Mouse (Mus musculus): ENCODE measurements around the gene S100a10. TPM values are rescaled to one million over a fixed set of nuclear protein-coding genes. Genes with fewer than 3 reads are reported as not detected.

S100a10 gene
- polyA plus RNA-seq, 1 experiment = 468 TPM

DNA sequence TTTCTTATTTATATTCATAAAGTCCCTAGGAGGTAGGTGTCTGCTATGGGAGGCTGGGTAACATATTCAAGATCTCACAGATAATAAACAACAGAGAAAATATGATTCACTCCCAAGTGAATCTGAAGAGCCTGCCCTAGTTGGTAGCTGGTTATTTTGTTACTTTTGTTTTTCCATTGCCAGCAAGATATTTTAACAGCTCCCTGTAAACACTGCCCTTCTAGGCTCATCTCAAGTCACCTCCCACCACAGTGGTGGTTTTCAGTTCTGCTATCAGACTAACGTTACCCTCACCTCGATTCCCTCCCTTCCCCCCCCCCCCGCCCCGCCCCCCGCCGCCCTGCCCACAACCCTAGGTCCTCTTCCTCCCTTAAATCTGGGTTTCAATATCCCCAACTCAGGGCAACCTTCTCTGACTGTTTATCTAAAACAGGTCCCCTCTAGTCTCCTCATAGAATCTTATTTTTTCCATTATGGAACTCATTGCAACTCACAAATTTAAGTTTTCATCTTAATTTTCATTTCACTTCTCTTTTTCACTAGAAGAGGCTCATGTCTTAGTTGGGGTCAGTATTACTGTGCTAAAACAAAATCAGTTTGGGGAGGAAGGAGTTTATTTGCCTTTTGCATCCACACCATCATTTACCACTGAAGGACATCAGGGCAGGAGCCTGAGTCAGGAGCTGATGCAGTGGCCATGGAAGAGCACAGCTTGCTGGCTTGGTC lies 6.2 kb upstream of the S100a10 start:
- TF ChIP-seq EP300 (IDR thresholded peaks at IDR 0.05; ENCODE audit: insufficient read depth, low read depth, low read length) (no peak), POLR2A (IDR thresholded peaks at IDR 0.05; ENCODE audit: insufficient read depth, low read length) (no peak), CTCF (IDR thresholded peaks at IDR 0.05; ENCODE audit: low read depth, low read length) (no peak)
- Histone ChIP-seq H3K9me3 (replicated peaks; ENCODE audit: control insufficient read depth, insufficient read depth, low read length, poor library complexity, severe bottlenecking) (no peaks in the 10 kb centered on the region; the same call in 1 of the 2 replicates), H3K36me3 (ENCODE audit: control insufficient read depth, insufficient read depth, low read length, poor library complexity, severe bottlenecking) (no peaks in the 10 kb centered on the region), H3K9ac (ENCODE audit: low read depth, poor library complexity, severe bottlenecking) (no peak overlapping the region), H3K27me3 (ENCODE audit: control insufficient read depth, insufficient read depth, low read length, poor library complexity, severe bottlenecking) (no peaks in the 10 kb centered on the region), H3K4me3 (ENCODE audit: low read depth, low read length) (no peak overlapping the region), H3K4me1 (ENCODE audit: control insufficient read depth, insufficient read depth, low read length) (no peaks in the 10 kb centered on the region), H3K27ac (ENCODE audit: insufficient read depth, low read length) (no peak overlapping the region)

DNA sequence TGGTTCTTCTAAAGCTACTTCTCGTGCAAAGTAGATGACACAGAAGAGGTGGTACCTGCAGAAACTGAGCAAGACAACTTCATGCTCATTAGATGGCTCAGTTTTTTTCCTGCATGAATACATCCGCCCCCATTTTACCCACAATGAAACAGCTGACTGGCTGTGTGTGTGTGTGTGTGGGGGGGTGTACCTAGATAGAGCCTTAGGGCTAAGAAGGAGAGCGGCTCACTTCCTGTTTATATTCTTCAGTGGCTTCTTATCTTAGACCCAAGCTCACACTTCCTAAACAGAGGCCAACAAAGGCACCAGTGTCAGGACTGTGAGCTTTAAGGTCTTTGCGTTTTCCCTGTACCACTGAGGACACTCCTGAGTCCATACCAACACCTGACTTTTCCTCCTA lies 4.9 kb upstream of the S100a10 start:
- TF ChIP-seq POLR2A (IDR thresholded peaks at IDR 0.05; ENCODE audit: insufficient read depth, low read length) (no peak), EP300 (IDR thresholded peaks at IDR 0.05; ENCODE audit: insufficient read depth, low read depth, low read length) (no peak), CTCF (IDR thresholded peaks at IDR 0.05; ENCODE audit: low read depth, low read length) (no peak)
- no peaks in the 10 kb centered on the region for H3K9me3 ChIP-seq (replicated peaks; ENCODE audit: control insufficient read depth, insufficient read depth, low read length, poor library complexity, severe bottlenecking)
- no peaks in the 10 kb centered on the region for H3K27me3 ChIP-seq (ENCODE audit: control insufficient read depth, insufficient read depth, low read length, poor library complexity, severe bottlenecking)
- H3K27ac ChIP-seq (ENCODE audit: insufficient read depth, low read length) = no peak overlapping the region
- no peak overlapping the region for H3K9ac ChIP-seq (ENCODE audit: low read depth, poor library complexity, severe bottlenecking)
- no peaks in the 10 kb centered on the region for H3K4me1 ChIP-seq (ENCODE audit: control insufficient read depth, insufficient read depth, low read length)
- H3K36me3 ChIP-seq (ENCODE audit: control insufficient read depth, insufficient read depth, low read length, poor library complexity, severe bottlenecking) = no peaks in the 10 kb centered on the region
- H3K4me3 ChIP-seq (ENCODE audit: low read depth, low read length) = no peak overlapping the region

DNA sequence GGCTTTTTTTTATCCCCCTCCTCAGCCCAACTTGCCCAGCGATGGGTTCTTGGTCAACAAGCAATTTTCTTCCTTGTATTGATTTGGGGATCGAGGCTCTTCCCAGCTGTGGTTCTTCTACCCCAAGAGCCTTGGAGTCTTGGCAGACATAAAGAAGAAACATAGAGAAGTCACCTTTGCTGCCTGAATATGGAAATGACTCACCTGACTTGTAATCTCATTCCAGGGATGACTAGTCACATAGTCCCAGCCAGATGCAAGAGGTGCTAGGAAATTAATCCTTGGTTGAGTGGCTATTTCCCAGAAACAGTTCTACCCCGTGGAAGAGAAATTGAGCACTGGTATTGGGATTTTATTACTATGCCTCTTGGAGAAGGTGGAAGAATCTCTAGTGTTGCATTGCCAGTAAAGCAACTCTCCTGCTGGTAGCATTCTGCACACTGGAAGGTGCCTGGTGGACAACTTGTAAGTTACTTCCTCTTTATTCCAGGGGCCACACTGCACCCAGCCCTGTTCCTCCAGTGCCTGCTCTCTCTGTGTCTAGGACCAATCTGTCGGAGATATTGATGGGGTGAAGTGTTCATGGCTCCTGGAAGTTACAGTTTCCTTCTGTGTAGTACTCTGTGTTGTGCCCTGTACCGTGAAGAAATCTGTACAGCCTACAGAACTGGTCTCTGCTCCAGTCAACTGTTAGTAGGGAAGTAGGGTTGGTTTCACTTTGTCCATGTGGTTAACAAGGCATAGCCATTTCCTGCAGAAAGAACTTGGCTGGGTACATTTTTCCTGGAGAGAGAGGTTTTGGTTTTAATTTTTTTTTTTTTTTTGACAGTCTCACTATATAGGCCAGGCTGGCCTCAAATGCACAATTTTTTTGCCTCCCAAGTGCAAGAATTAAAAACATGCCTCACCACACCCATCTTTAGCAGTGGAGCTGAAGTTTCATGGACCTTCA lies 2.7 kb upstream of the S100a10 start:
- H3K27me3 ChIP-seq (ENCODE audit: control insufficient read depth, insufficient read depth, low read length, poor library complexity, severe bottlenecking) = no peaks in the 10 kb centered on the region
- peaks cover 4% of the 10 kb centered on the region for H3K4me1 ChIP-seq (ENCODE audit: control insufficient read depth, insufficient read depth, low read length)
- no peak overlapping the region for H3K4me3 ChIP-seq (ENCODE audit: low read depth, low read length)
- H3K9ac ChIP-seq (ENCODE audit: low read depth, poor library complexity, severe bottlenecking) = no peak overlapping the region
- TF ChIP-seq POLR2A (IDR thresholded peaks at IDR 0.05; ENCODE audit: insufficient read depth, low read length) (no peak), EP300 (IDR thresholded peaks at IDR 0.05; ENCODE audit: insufficient read depth, low read depth, low read length) (no peak), CTCF (IDR thresholded peaks at IDR 0.05; ENCODE audit: low read depth, low read length) (no peak)
- no peaks in the 10 kb centered on the region for H3K36me3 ChIP-seq (ENCODE audit: control insufficient read depth, insufficient read depth, low read length, poor library complexity, severe bottlenecking)
- no peaks in the 10 kb centered on the region for H3K9me3 ChIP-seq (replicated peaks; ENCODE audit: control insufficient read depth, insufficient read depth, low read length, poor library complexity, severe bottlenecking)
- no peak overlapping the region for H3K27ac ChIP-seq (ENCODE audit: insufficient read depth, low read length)

DNA sequence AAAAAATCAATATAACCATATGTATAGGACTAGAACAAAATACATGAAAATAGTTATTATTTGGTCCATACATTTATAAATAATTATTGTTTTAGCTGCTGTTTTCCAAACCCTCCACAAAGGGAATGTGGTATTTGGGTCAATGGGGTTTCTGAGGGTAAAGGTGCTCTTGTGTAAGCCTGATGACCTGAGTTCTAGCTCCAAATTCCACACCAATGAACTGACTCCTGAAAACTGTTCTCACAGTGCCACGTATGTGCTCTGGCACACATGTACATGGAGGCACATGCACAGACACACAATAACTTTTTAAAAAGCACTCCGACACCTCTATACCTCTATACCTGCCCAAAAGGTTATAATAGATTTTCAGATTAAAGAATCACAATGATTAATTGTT lies 1.6 kb upstream of the S100a10 start:
- no peaks in the 10 kb centered on the region for H3K36me3 ChIP-seq (ENCODE audit: control insufficient read depth, insufficient read depth, low read length, poor library complexity, severe bottlenecking)
- TF ChIP-seq POLR2A (IDR thresholded peaks at IDR 0.05; ENCODE audit: insufficient read depth, low read length) (no peak), CTCF (IDR thresholded peaks at IDR 0.05; ENCODE audit: low read depth, low read length) (no peak), EP300 (IDR thresholded peaks at IDR 0.05; ENCODE audit: insufficient read depth, low read depth, low read length) (no peak)
- no peak overlapping the region for H3K27ac ChIP-seq (ENCODE audit: insufficient read depth, low read length)
- H3K4me1 ChIP-seq (ENCODE audit: control insufficient read depth, insufficient read depth, low read length) = peaks cover 5% of the 10 kb centered on the region
- no peak overlapping the region for H3K9ac ChIP-seq (ENCODE audit: low read depth, poor library complexity, severe bottlenecking)
- H3K4me3 ChIP-seq (ENCODE audit: low read depth, low read length) = no peak overlapping the region
- H3K27me3 ChIP-seq (ENCODE audit: control insufficient read depth, insufficient read depth, low read length, poor library complexity, severe bottlenecking) = no peaks in the 10 kb centered on the region
- H3K9me3 ChIP-seq (replicated peaks; ENCODE audit: control insufficient read depth, insufficient read depth, low read length, poor library complexity, severe bottlenecking) = no peaks in the 10 kb centered on the region

DNA sequence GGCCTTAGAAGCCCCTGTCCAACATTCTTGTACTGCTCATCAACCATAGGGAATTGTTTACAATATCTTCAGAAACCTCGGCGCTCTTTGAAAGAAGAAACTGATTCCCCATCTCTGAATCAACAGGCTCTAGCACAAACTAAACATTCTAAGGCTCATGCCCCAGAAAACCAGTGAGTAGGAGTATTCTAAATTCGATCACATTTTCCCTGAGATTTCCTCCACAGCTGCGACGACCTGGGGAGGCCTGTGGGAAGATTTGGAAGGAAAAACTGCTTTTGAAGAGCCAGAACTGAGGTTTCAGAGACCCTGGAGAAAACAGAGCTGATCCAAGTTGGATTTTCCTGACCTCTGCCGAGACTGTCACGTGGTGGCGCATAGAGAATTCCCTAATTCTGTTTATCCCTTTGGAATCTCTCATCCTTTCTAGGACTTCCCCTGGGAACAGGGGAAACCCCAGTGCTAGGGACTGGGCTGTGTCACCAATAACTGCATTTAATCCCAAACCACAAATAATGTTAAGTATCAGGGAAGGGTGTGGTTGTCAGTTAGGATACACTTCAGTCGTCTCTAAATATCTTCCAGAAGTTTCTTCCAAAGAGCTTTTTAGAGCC lies 1.0 kb upstream of the S100a10 start:
- Histone ChIP-seq H3K4me1 (ENCODE audit: control insufficient read depth, insufficient read depth, low read length) (peaks cover 5% of the 10 kb centered on the region), H3K27me3 (ENCODE audit: control insufficient read depth, insufficient read depth, low read length, poor library complexity, severe bottlenecking) (no peaks in the 10 kb centered on the region), H3K36me3 (ENCODE audit: control insufficient read depth, insufficient read depth, low read length, poor library complexity, severe bottlenecking) (no peaks in the 10 kb centered on the region), H3K9ac (ENCODE audit: low read depth, poor library complexity, severe bottlenecking) (no peak overlapping the region), H3K9me3 (replicated peaks; ENCODE audit: control insufficient read depth, insufficient read depth, low read length, poor library complexity, severe bottlenecking) (no peaks in the 10 kb centered on the region), H3K4me3 (ENCODE audit: low read depth, low read length) (no peak overlapping the region), H3K27ac (ENCODE audit: insufficient read depth, low read length) (no peak overlapping the region)
- TF ChIP-seq CTCF (IDR thresholded peaks at IDR 0.05; ENCODE audit: low read depth, low read length) (no peak), EP300 (IDR thresholded peaks at IDR 0.05; ENCODE audit: insufficient read depth, low read depth, low read length) (no peak), POLR2A (IDR thresholded peaks at IDR 0.05; ENCODE audit: insufficient read depth, low read length) (no peak)
